Mouse (Mus musculus): ENCODE data around the gene Spg7. TPM values are rescaled to one million over a fixed set of nuclear protein-coding genes. Genes with fewer than 3 reads are reported as not detected.

The Spg7 gene
- polyA plus RNA-seq (2015; fragmentation: Nextera tagmentation; extraction: Ambion mirVana), result 60.1 and 64.3 TPM in 2 replicates

- no peak within 1 kb of the TSS for H3K4me2 ChIP-seq
- no peak for ATAC-seq (replicated peaks; ENCODE audit: insufficient number of reproducible peaks, insufficient read depth, low FRiP score, low read depth)
- H3K36me3 ChIP-seq, result no peaks in the 10 kb centered on the region; the same call in 1 of the 2 replicates
- 69% methylated on average over 7 of the region's 7 CpGs for WGBS
- no peak within 1 kb of the TSS for H3K27ac ChIP-seq
- H3K9ac ChIP-seq, result no peak within 1 kb of the TSS
- H3K9me3 ChIP-seq (replicated peaks), result no peaks in the 10 kb centered on the region
- no peak within 1 kb of the TSS for H3K4me3 ChIP-seq
- peaks cover 22% of the 10 kb centered on the region for H3K4me1 ChIP-seq (replicated peaks)
- H3K27me3 ChIP-seq, result no peaks in the 10 kb centered on the region
Measured at GRCm38 (mm10) chr8:123062721-123063120, at the start of gene Spg7. Spg7 (plus strand) TSS chr8:123062942.

- 70% methylated on average over 7 of the region's 7 CpGs for WGBS
- Histone ChIP-seq H3K4me2 (no peak overlapping the region), H3K9ac (no peak overlapping the region), H3K4me3 (no peak overlapping the region), H3K36me3 (no peaks in the 10 kb centered on the region), H3K9me3 (replicated peaks) (no peaks in the 10 kb centered on the region), H3K27me3 (no peaks in the 10 kb centered on the region), H3K27ac (no peak overlapping the region), H3K4me1 (replicated peaks) (peaks cover 43% of the 10 kb centered on the region)
- no peak for ATAC-seq (replicated peaks; ENCODE audit: insufficient number of reproducible peaks, insufficient read depth, low FRiP score, low read depth)
Measured at GRCm38 (mm10) chr8:123014429-123014828, 48.3 kb upstream of the Spg7 start.

- peaks cover 44% of the 10 kb centered on the region for H3K4me1 ChIP-seq (replicated peaks)
- ATAC-seq (replicated peaks; ENCODE audit: insufficient number of reproducible peaks, insufficient read depth, low FRiP score, low read depth), result no peak
- no peaks in the 10 kb centered on the region for H3K27me3 ChIP-seq
- H3K4me3 ChIP-seq, result no peak overlapping the region
- H3K27ac ChIP-seq, result no peak overlapping the region
- WGBS, result 36% methylated on average over 3 of the region's 3 CpGs
- no peaks in the 10 kb centered on the region for H3K9me3 ChIP-seq (replicated peaks)
- no peak overlapping the region for H3K9ac ChIP-seq
- H3K4me2 ChIP-seq, result no peak overlapping the region
- no peaks in the 10 kb centered on the region for H3K36me3 ChIP-seq
Measured at GRCm38 (mm10) chr8:123015074-123015473, 47.7 kb upstream of the Spg7 start.

GRCm38 (mm10) chr8:123017143-123017542, 45.6 kb upstream of the Spg7 start:
- Histone ChIP-seq H3K4me3 (no peak overlapping the region), H3K27ac (no peak overlapping the region), H3K36me3 (no peaks in the 10 kb centered on the region), H3K27me3 (no peaks in the 10 kb centered on the region), H3K9me3 (replicated peaks) (no peaks in the 10 kb centered on the region), H3K4me2 (no peak overlapping the region), H3K4me1 (replicated peaks) (peaks cover 61% of the 10 kb centered on the region), H3K9ac (no peak overlapping the region)
- WGBS, result 88% methylated on average over 4 of the region's 4 CpGs
- ATAC-seq (replicated peaks; ENCODE audit: insufficient number of reproducible peaks, insufficient read depth, low FRiP score, low read depth), result no peak

- Histone ChIP-seq H3K27me3 (no peaks in the 10 kb centered on the region), H3K9me3 (replicated peaks) (no peaks in the 10 kb centered on the region), H3K36me3 (no peaks in the 10 kb centered on the region), H3K4me1 (replicated peaks) (peaks cover 66% of the 10 kb centered on the region), H3K4me3 (no peak overlapping the region), H3K27ac (no peak overlapping the region; the same call in 1 of the 2 replicates), H3K4me2 (no peak overlapping the region), H3K9ac (no peak overlapping the region)
- ATAC-seq (replicated peaks; ENCODE audit: insufficient number of reproducible peaks, insufficient read depth, low FRiP score, low read depth), result no peak
- WGBS, result 69% methylated on average over 4 of the region's 4 CpGs
Measured at GRCm38 (mm10) chr8:123018484-123019164, 44.1 kb upstream of the Spg7 start.

- H3K27ac ChIP-seq, result no peak overlapping the region
- H3K4me2 ChIP-seq, result no peak overlapping the region
- no peak overlapping the region for H3K4me3 ChIP-seq
- H3K36me3 ChIP-seq, result no peaks in the 10 kb centered on the region
- no peaks in the 10 kb centered on the region for H3K27me3 ChIP-seq
- H3K9me3 ChIP-seq (replicated peaks), result no peaks in the 10 kb centered on the region
- ATAC-seq (replicated peaks; ENCODE audit: insufficient number of reproducible peaks, insufficient read depth, low FRiP score, low read depth), result no peak
- H3K9ac ChIP-seq, result no peak overlapping the region
- H3K4me1 ChIP-seq (replicated peaks), result peaks cover 57% of the 10 kb centered on the region
- WGBS, result 63% methylated on average over 2 of the region's 2 CpGs
Measured at GRCm38 (mm10) chr8:123020084-123020483, 42.7 kb upstream of the Spg7 start.

GRCm38 (mm10) chr8:123020859-123021258, 41.9 kb upstream of the Spg7 start:
- H3K4me3 ChIP-seq, result no peak overlapping the region
- WGBS, result 65% methylated on average over 2 of the region's 2 CpGs
- H3K27ac ChIP-seq, result peak overlapping the region; percentile 30; the same call in 1 of the 2 replicates
- ATAC-seq (replicated peaks; ENCODE audit: insufficient number of reproducible peaks, insufficient read depth, low FRiP score, low read depth), result no peak
- no peaks in the 10 kb centered on the region for H3K9me3 ChIP-seq (replicated peaks)
- H3K27me3 ChIP-seq, result no peaks in the 10 kb centered on the region
- no peak overlapping the region for H3K9ac ChIP-seq
- H3K36me3 ChIP-seq, result no peaks in the 10 kb centered on the region
- peaks cover 57% of the 10 kb centered on the region for H3K4me1 ChIP-seq (replicated peaks)
- H3K4me2 ChIP-seq, result no peak overlapping the region

GRCm38 (mm10) chr8:123021259-123021658, 41.5 kb upstream of the Spg7 start:
- no peaks in the 10 kb centered on the region for H3K9me3 ChIP-seq (replicated peaks)
- peaks cover 56% of the 10 kb centered on the region for H3K4me1 ChIP-seq (replicated peaks)
- no peak overlapping the region for H3K9ac ChIP-seq
- no peaks in the 10 kb centered on the region for H3K36me3 ChIP-seq
- H3K4me2 ChIP-seq, result no peak overlapping the region
- no peaks in the 10 kb centered on the region for H3K27me3 ChIP-seq
- no peak for ATAC-seq (replicated peaks; ENCODE audit: insufficient number of reproducible peaks, insufficient read depth, low FRiP score, low read depth)
- H3K4me3 ChIP-seq, result no peak overlapping the region
- 69% methylated on average over 1 of the region's 1 CpGs for WGBS
- H3K27ac ChIP-seq, result peak overlapping the region; percentile 30

- Histone ChIP-seq H3K36me3 (no peaks in the 10 kb centered on the region), H3K4me2 (no peak overlapping the region), H3K27me3 (no peaks in the 10 kb centered on the region), H3K4me3 (no peak overlapping the region), H3K4me1 (replicated peaks) (peaks cover 48% of the 10 kb centered on the region), H3K9me3 (replicated peaks) (no peaks in the 10 kb centered on the region), H3K27ac (no peak overlapping the region), H3K9ac (no peak overlapping the region)
- whole genome bisulfite sequencing, result 57% methylated on average over 3 of the region's 3 CpGs
- no peak for ATAC-seq (replicated peaks; ENCODE audit: insufficient number of reproducible peaks, insufficient read depth, low FRiP score, low read depth)
Measured at GRCm38 (mm10) chr8:123022727-123023126, 40.0 kb upstream of the Spg7 start.

- H3K36me3 ChIP-seq, result no peaks in the 10 kb centered on the region
- H3K4me3 ChIP-seq, result no peak overlapping the region
- H3K9ac ChIP-seq, result no peak overlapping the region
- H3K9me3 ChIP-seq (replicated peaks), result no peaks in the 10 kb centered on the region
- H3K27ac ChIP-seq, result no peak overlapping the region
- no peak for ATAC-seq (replicated peaks; ENCODE audit: insufficient number of reproducible peaks, insufficient read depth, low FRiP score, low read depth)
- no peaks in the 10 kb centered on the region for H3K27me3 ChIP-seq
- H3K4me2 ChIP-seq, result no peak overlapping the region
- 91% methylated on average over 2 of the region's 2 CpGs for WGBS
- H3K4me1 ChIP-seq (replicated peaks), result peaks cover 34% of the 10 kb centered on the region
Measured at GRCm38 (mm10) chr8:123024226-123024625, 38.5 kb upstream of the Spg7 start.

- Histone ChIP-seq H3K9me3 (replicated peaks) (no peaks in the 10 kb centered on the region), H3K9ac (no peak overlapping the region), H3K4me3 (no peak overlapping the region), H3K4me2 (no peak overlapping the region), H3K4me1 (replicated peaks) (peaks cover 27% of the 10 kb centered on the region), H3K27ac (no peak overlapping the region), H3K36me3 (no peaks in the 10 kb centered on the region), H3K27me3 (no peaks in the 10 kb centered on the region)
- 80% methylated on average over 3 of the region's 3 CpGs for WGBS
- no peak for ATAC-seq (replicated peaks; ENCODE audit: insufficient number of reproducible peaks, insufficient read depth, low FRiP score, low read depth)
Measured at GRCm38 (mm10) chr8:123025951-123026351, 36.8 kb upstream of the Spg7 start.

- Histone ChIP-seq H3K36me3 (no peaks in the 10 kb centered on the region), H3K9me3 (replicated peaks) (no peaks in the 10 kb centered on the region), H3K4me3 (no peak overlapping the region), H3K27ac (no peak overlapping the region), H3K9ac (no peak overlapping the region), H3K4me2 (no peak overlapping the region), H3K27me3 (no peaks in the 10 kb centered on the region), H3K4me1 (replicated peaks) (peaks cover 24% of the 10 kb centered on the region)
- ATAC-seq (replicated peaks; ENCODE audit: insufficient number of reproducible peaks, insufficient read depth, low FRiP score, low read depth), result no peak
- 88% methylated on average over 8 of the region's 8 CpGs for WGBS
Measured at GRCm38 (mm10) chr8:123027786-123028185, 35.0 kb upstream of the Spg7 start.

Data from heart, embryonic 15.5 days (tissue).